Mouse (Mus musculus) hindbrain, embryonic 10.5 days (tissue): Measurements from ENCODE around the gene Ankrd35. TPM values are rescaled to one million over a fixed set of nuclear protein-coding genes. Genes with fewer than 3 reads are reported as not detected.
A peak's percentile ranks its signal among the peaks of the same experiment; 100 is the strongest.

ENCODE experiments used
- DNase-seq: peaks from one replicate; pipeline ENCODE4 v3.0.0-alpha.2; 2017; ENCODE audit warnings: low spot score
- H3K27ac ChIP-seq: fragments of 300-500 bp; sonication (generic); 2 replicates; pipeline ENCODE4 v1.5.1; 2016; ENCODE audit warnings: mild to moderate bottlenecking, moderate library complexity
- H3K27me3 ChIP-seq: fragments of 300-500 bp; sonication (generic); 2 replicates; pipeline ENCODE4 v1.6.1; 2016; ENCODE audit warnings: mild to moderate bottlenecking; ENCODE audit not compliant: poor library complexity, insufficient read depth, severe bottlenecking
- H3K36me3 ChIP-seq: fragments of 300-500 bp; sonication (generic); 2 replicates; pipeline ENCODE4 v1.6.1; 2016; ENCODE audit warnings: mild to moderate bottlenecking, moderate library complexity
- H3K4me1 ChIP-seq: fragments of 300-500 bp; sonication (generic); replicated peaks from 2 replicates; pipeline ENCODE4 v1.6.1; 2016; ENCODE audit warnings: mild to moderate bottlenecking
- H3K4me3 ChIP-seq: fragments of 300-500 bp; sonication (generic); 2 replicates; pipeline ENCODE4 v1.5.1; 2016; ENCODE audit warnings: mild to moderate bottlenecking, moderate library complexity
- H3K9me3 ChIP-seq: fragments of 300-500 bp; sonication (generic); 2 replicates; pipeline ENCODE4 v1.6.1; 2016; ENCODE audit warnings: mild to moderate bottlenecking, moderate library complexity
- WGBS: fragments of 180-500 bp; shearing (Covaris S2); methylation state at CpG from one replicate; pipeline ENCODE4 v1.1.7; 2016; 5-methylcytosine and 5-hydroxymethylcytosine counted together
- polyA plus RNA-seq: library from polyadenylated mRNA; unstranded; fragments of >200 nt; fragmentation: Nextera tagmentation; extraction: Ambion mirVana; gene quantifications from 2 replicates; pipeline ENCODE4 v1.2.1, GENCODE M21; 2016

The Ankrd35 gene
- polyA plus RNA-seq, 1 experiment from 2014 or later = 0.10 TPM

- no peaks in the 10 kb centered on the region for H3K9me3 ChIP-seq
- no peaks in the 10 kb centered on the region for H3K27me3 ChIP-seq
- peak overlapping the region; percentile 79 for H3K4me3 ChIP-seq
- peak overlapping the region; percentile 96 for H3K27ac ChIP-seq
- peaks cover 42% of the 10 kb centered on the region for H3K4me1 ChIP-seq
- peaks cover 28% of the 10 kb centered on the region for H3K36me3 ChIP-seq
- peak; percentile 90 for DNase-seq
- under 1% methylated on average over 85 of the region's 85 CpGs for WGBS
Observed at GRCm38 (mm10) chr3:96696766-96697732, 27.1 kb downstream of the Ankrd35 start.

- 0 out of 2 replicates have a peak overlapping the region, but pooled peaks have one; percentile 29 for H3K27ac ChIP-seq
- H3K4me3 ChIP-seq = no peak overlapping the region
- no peak for DNase-seq
- WGBS = 55% methylated on average over 19 of the region's 19 CpGs
- H3K36me3 ChIP-seq = peaks cover 48% of the 10 kb centered on the region
- no peaks in the 10 kb centered on the region for H3K27me3 ChIP-seq
- H3K4me1 ChIP-seq = peaks cover 39% of the 10 kb centered on the region
- H3K9me3 ChIP-seq = no peaks in the 10 kb centered on the region
Observed at GRCm38 (mm10) chr3:96698993-96699690, 29.2 kb downstream of the Ankrd35 start.

- DNase-seq = no peak
- H3K36me3 ChIP-seq = peaks cover 60% of the 10 kb centered on the region
Observed at GRCm38 (mm10) chr3:96700376-96700775, 30.4 kb downstream of the Ankrd35 start.

GRCm38 (mm10) chr3:96701003-96701402 lies 31.1 kb downstream of the Ankrd35 start:
- Histone ChIP-seq H3K9me3 (no peaks in the 10 kb centered on the region), H3K4me3 (no peak overlapping the region), H3K36me3 (peaks cover 66% of the 10 kb centered on the region), H3K27me3 (no peaks in the 10 kb centered on the region), H3K27ac (no peak overlapping the region), H3K4me1 (peaks cover 30% of the 10 kb centered on the region)
- no peak for DNase-seq
- 86% methylated on average over 4 of the region's 4 CpGs for WGBS

More at GRCm38 (mm10) chr3:96700376-96700775, 30.4 kb downstream of the Ankrd35 start:
- 59% methylated on average over 7 of the region's 7 CpGs for WGBS
- Histone ChIP-seq H3K4me1 (peaks cover 37% of the 10 kb centered on the region), H3K27ac (no peak overlapping the region), H3K4me3 (no peak overlapping the region), H3K27me3 (no peaks in the 10 kb centered on the region), H3K9me3 (no peaks in the 10 kb centered on the region)

- Histone ChIP-seq H3K4me1 (peaks cover 16% of the 10 kb centered on the region), H3K9me3 (no peaks in the 10 kb centered on the region), H3K36me3 (peaks cover 67% of the 10 kb centered on the region), H3K4me3 (no peak overlapping the region), H3K27ac (no peak overlapping the region), H3K27me3 (peaks cover 18% of the 10 kb centered on the region)
- DNase-seq = no peak
- WGBS = 68% methylated on average over 11 of the region's 11 CpGs
Observed at GRCm38 (mm10) chr3:96704778-96705177, 34.8 kb downstream of the Ankrd35 start.

- no peak overlapping the region for H3K4me3 ChIP-seq
- no peak overlapping the region for H3K27ac ChIP-seq
- peaks cover 67% of the 10 kb centered on the region for H3K36me3 ChIP-seq
- no peaks in the 10 kb centered on the region for H3K9me3 ChIP-seq
- H3K4me1 ChIP-seq = peaks cover 15% of the 10 kb centered on the region
- 91% methylated on average over 11 of the region's 11 CpGs for WGBS
- DNase-seq = no peak
- H3K27me3 ChIP-seq = peaks cover 18% of the 10 kb centered on the region
Observed at GRCm38 (mm10) chr3:96706217-96706616, 36.3 kb downstream of the Ankrd35 start.

GRCm38 (mm10) chr3:96706984-96707383 lies 37.1 kb downstream of the Ankrd35 start:
- H3K36me3 ChIP-seq = peaks cover 67% of the 10 kb centered on the region
- no peak for DNase-seq
- peaks cover 12% of the 10 kb centered on the region for H3K4me1 ChIP-seq
- no peaks in the 10 kb centered on the region for H3K9me3 ChIP-seq
- H3K27ac ChIP-seq = no peak overlapping the region
- peaks cover 18% of the 10 kb centered on the region for H3K27me3 ChIP-seq
- H3K4me3 ChIP-seq = no peak overlapping the region
- WGBS = 74% methylated on average over 7 of the region's 7 CpGs

- peak within 1 kb of the TSS; percentile 82 for H3K27ac ChIP-seq
- H3K9me3 ChIP-seq = no peaks in the 10 kb centered on the region
- H3K4me1 ChIP-seq = peaks cover 11% of the 10 kb centered on the region
- DNase-seq = peak; percentile 81
- peaks cover 68% of the 10 kb centered on the region for H3K36me3 ChIP-seq
- H3K27me3 ChIP-seq = peaks cover 18% of the 10 kb centered on the region
- 6% methylated on average over 42 of the region's 42 CpGs for WGBS
- H3K4me3 ChIP-seq = peak within 1 kb of the TSS; percentile 66
Observed at GRCm38 (mm10) chr3:96707903-96708683, 38.2 kb downstream of the Ankrd35 start, which contains the start of gene Nudt17. TSS of gene Nudt17 (minus strand) at chr3:96708562.

- peaks cover 68% of the 10 kb centered on the region for H3K36me3 ChIP-seq
- peaks cover 11% of the 10 kb centered on the region for H3K4me1 ChIP-seq
- no peak for DNase-seq
- peaks cover 18% of the 10 kb centered on the region for H3K27me3 ChIP-seq
- no peak overlapping the region for H3K27ac ChIP-seq
- no peaks in the 10 kb centered on the region for H3K9me3 ChIP-seq
- H3K4me3 ChIP-seq = peak overlapping the region; percentile 66; the same call in 1 of the 2 replicates
- 45% methylated on average over 2 of the region's 2 CpGs for WGBS
Observed at GRCm38 (mm10) chr3:96708684-96709064, 38.7 kb downstream of the Ankrd35 start.

GRCm38 (mm10) chr3:96714286-96714685 lies 44.4 kb downstream of the Ankrd35 start:
- Histone ChIP-seq H3K27me3 (no peaks in the 10 kb centered on the region), H3K4me1 (peaks cover 4% of the 10 kb centered on the region; the same call in 1 of the 2 replicates), H3K4me3 (no peak overlapping the region), H3K9me3 (no peaks in the 10 kb centered on the region), H3K36me3 (peaks cover 93% of the 10 kb centered on the region), H3K27ac (no peak overlapping the region)
- 90% methylated on average over 5 of the region's 5 CpGs for WGBS
- no peak for DNase-seq

- no peak overlapping the region for H3K4me3 ChIP-seq
- 80% methylated on average over 2 of the region's 2 CpGs for WGBS
- H3K27me3 ChIP-seq = no peaks in the 10 kb centered on the region
- peaks cover 8% of the 10 kb centered on the region; the same call in 1 of the 2 replicates for H3K4me1 ChIP-seq
- no peak overlapping the region for H3K27ac ChIP-seq
- no peaks in the 10 kb centered on the region for H3K9me3 ChIP-seq
- peaks cover 92% of the 10 kb centered on the region for H3K36me3 ChIP-seq
- DNase-seq = no peak
Observed at GRCm38 (mm10) chr3:96715854-96716253, 45.9 kb downstream of the Ankrd35 start.

GRCm38 (mm10) chr3:96719173-96719572 lies 49.2 kb downstream of the Ankrd35 start:
- Histone ChIP-seq H3K27ac (no peak overlapping the region), H3K36me3 (peaks cover 92% of the 10 kb centered on the region), H3K9me3 (no peaks in the 10 kb centered on the region), H3K4me1 (peaks cover 8% of the 10 kb centered on the region; the same call in 1 of the 2 replicates), H3K27me3 (no peaks in the 10 kb centered on the region), H3K4me3 (no peak overlapping the region)
- WGBS = 44% methylated on average over 14 of the region's 14 CpGs
- peak; percentile 44 for DNase-seq
